Mouse (Mus musculus): ENCODE results near the gene Spsb4. TPM values are rescaled to one million over a fixed set of nuclear protein-coding genes. Genes with fewer than 3 reads are reported as not detected.

Gene Spsb4
- 1 to 10 TPM; 1.3 to 2.2 TPM for total RNA-seq (2021)
- long read RNA-seq, experiment 1, partial matches to known transcripts, result 0 of 2 reads
- long read RNA-seq, experiment 1, other reads (novel, unspliced or antisense), result 0 of 2 reads
- long read RNA-seq, experiment 2, result 0 reads

- peak; percentile 85 for DNase-seq (ENCODE audit: low spot score)
Observed at GRCm38 (mm10) chr9:97018677-97019147, at the start of gene Spsb4. Spsb4 (minus strand) TSS chr9:97018843.

- no peak for DNase-seq (ENCODE audit: low spot score)
Observed at GRCm38 (mm10) chr9:97067761-97068160, 49.1 kb upstream of the Spsb4 start.

GRCm38 (mm10) chr9:97065885-97066284 is 47.2 kb upstream of the Spsb4 start:
- DNase-seq (ENCODE audit: low spot score), result peak; percentile 36

GRCm38 (mm10) chr9:97065216-97065615 is 46.6 kb upstream of the Spsb4 start:
- no peak for DNase-seq (ENCODE audit: low spot score)

GRCm38 (mm10) chr9:97064161-97064560 is 45.5 kb upstream of the Spsb4 start:
- no peak for DNase-seq (ENCODE audit: low spot score)

GRCm38 (mm10) chr9:97061696-97062095 is 43.1 kb upstream of the Spsb4 start:
- no peak for DNase-seq (ENCODE audit: low spot score)

GRCm38 (mm10) chr9:97056541-97057338 is 38.1 kb upstream of the Spsb4 start:
- no peak for DNase-seq (ENCODE audit: low spot score)

GRCm38 (mm10) chr9:97055906-97056305 is 37.3 kb upstream of the Spsb4 start:
- no peak for DNase-seq (ENCODE audit: low spot score)

- no peak for DNase-seq (ENCODE audit: low spot score)
Observed at GRCm38 (mm10) chr9:97051176-97051575, 32.5 kb upstream of the Spsb4 start.

- no peak for DNase-seq (ENCODE audit: low spot score)
Observed at GRCm38 (mm10) chr9:97046240-97046639, 27.6 kb upstream of the Spsb4 start.

- no peak for DNase-seq (ENCODE audit: low spot score)
Observed at GRCm38 (mm10) chr9:97041633-97042032, 23.0 kb upstream of the Spsb4 start.

GRCm38 (mm10) chr9:97038010-97038409 is 19.4 kb upstream of the Spsb4 start:
- DNase-seq (ENCODE audit: low spot score), result no peak

GRCm38 (mm10) chr9:97036656-97037055 is 18.0 kb upstream of the Spsb4 start:
- DNase-seq (ENCODE audit: low spot score), result no peak

- no peak for DNase-seq (ENCODE audit: low spot score)
Observed at GRCm38 (mm10) chr9:97027361-97027760, 8.7 kb upstream of the Spsb4 start.

GRCm38 (mm10) chr9:97026006-97026405 is 7.4 kb upstream of the Spsb4 start:
- DNase-seq (ENCODE audit: low spot score), result no peak

- DNase-seq (ENCODE audit: low spot score), result no peak
Observed at GRCm38 (mm10) chr9:97024451-97024850, 5.8 kb upstream of the Spsb4 start.

GRCm38 (mm10) chr9:97022948-97023347 is 4.3 kb upstream of the Spsb4 start:
- DNase-seq (ENCODE audit: low spot score), result no peak

GRCm38 (mm10) chr9:97022371-97022770 is 3.7 kb upstream of the Spsb4 start:
- no peak for DNase-seq (ENCODE audit: low spot score)

- no peak for DNase-seq (ENCODE audit: low spot score)
Observed at GRCm38 (mm10) chr9:97020152-97020551, 1.5 kb upstream of the Spsb4 start.

- DNase-seq (ENCODE audit: low spot score), result no peak
Observed at GRCm38 (mm10) chr9:97019686-97020085, 1.0 kb upstream of the Spsb4 start.

GRCm38 (mm10) chr9:97019231-97019630 is 588 bp upstream of the Spsb4 start:
- DNase-seq (ENCODE audit: low spot score), result no peak

GRCm38 (mm10) chr9:97017811-97018641 is 617 bp downstream of the Spsb4 start:
- peak; percentile 25 for DNase-seq (ENCODE audit: low spot score)
